Mouse (Mus musculus): Measurements from ENCODE around the gene Idh1. TPM values are rescaled to one million over a fixed set of nuclear protein-coding genes. Genes with fewer than 3 reads are reported as not detected.

The Idh1 gene
- total RNA-seq, 1 experiment: 51.1 TPM

DNA sequence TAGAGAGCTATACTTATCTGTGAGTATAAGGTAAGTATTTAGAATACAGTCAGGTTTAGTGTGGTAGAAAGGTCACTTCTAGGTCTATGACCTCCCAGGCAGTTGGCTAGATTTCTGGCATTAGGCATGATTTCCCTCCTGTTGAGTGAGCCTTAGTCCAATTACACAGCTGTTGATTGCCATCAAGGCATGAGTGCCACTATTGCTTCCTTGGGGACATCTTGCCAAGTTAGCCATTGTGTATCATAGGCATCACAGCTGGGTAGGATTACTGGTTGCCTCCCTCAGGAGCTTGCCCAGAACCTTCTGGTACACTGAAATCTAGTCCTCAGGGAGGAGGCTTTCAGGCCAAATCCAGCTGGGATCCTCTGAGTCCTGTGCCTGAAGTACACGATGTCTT is 53.5 kb downstream of the Idh1 start:
- Histone ChIP-seq H3K4me1 (ENCODE audit: control insufficient read depth in 2 of 2, insufficient read depth in 2 of 2, low read length in 2 of 2, poor library complexity in 1 of 2) (no peaks in the 10 kb centered on the region), H3K9ac (ENCODE audit: insufficient read depth, low read depth, low read length, poor library complexity, severe bottlenecking) (no peak overlapping the region), H3K9me3 (ENCODE audit: control insufficient read depth, insufficient read depth, low read depth, low read length) (no peaks in the 10 kb centered on the region), H3K36me3 (ENCODE audit: control insufficient read depth, insufficient read depth, low read length, poor library complexity, severe bottlenecking) (no peaks in the 10 kb centered on the region), H3K4me3 (ENCODE audit: insufficient read depth in 1 of 2, low read depth in 1 of 2, low read length in 2 of 2, poor library complexity in 1 of 2, severe bottlenecking in 1 of 2) (no peak overlapping the region), H3K27ac (ENCODE audit: insufficient read depth, low read depth, low read length, poor library complexity, severe bottlenecking) (no peak overlapping the region)
- DNase-seq (ENCODE audit: low read depth, low spot score): no peak
- in situ Hi-C loops (cut with MboI; ENCODE audit: low sequenced_read_pairs in 2 of 2, unreplicated experiment in 2 of 2): no loop called here
- TF ChIP-seq CHD2 (IDR thresholded peaks at IDR 0.05; ENCODE audit: low read depth, low read length) (no peak), HCFC1 (IDR thresholded peaks at IDR 0.05; ENCODE audit: borderline replicate concordance, insufficient read depth, low read length) (no peak), MAFK (IDR thresholded peaks at IDR 0.05; ENCODE audit: insufficient read depth, low read depth, low read length) (no peak), ZC3H11A (IDR thresholded peaks at IDR 0.05; ENCODE audit: borderline replicate concordance, low read depth, low read length) (no peak), ZNF384 (IDR thresholded peaks at IDR 0.05; ENCODE audit: low read depth, low read length) (no peak)

DNA sequence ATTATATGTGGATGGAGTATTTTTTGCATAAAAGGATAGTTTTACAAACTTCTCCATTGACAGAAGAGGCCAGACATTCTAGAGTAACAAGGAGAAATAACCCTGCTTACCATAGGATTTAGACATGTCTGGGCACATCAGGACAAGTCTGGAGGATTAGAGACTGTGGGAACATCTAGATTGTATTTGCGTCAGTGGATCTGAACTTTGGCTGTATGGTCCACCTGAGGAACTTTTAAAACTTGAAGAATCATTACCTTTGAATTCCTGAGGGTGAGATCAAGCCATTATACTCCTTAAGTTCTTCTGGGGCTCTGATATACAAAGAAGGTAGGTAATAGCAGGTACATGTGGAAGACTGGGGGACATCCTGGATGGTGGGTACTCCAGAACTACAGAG is 54.6 kb downstream of the Idh1 start:
- DNase-seq (ENCODE audit: low read depth, low spot score): no peak
- TF ChIP-seq ZNF384 (IDR thresholded peaks at IDR 0.05; ENCODE audit: low read depth, low read length) (no peak), ZC3H11A (IDR thresholded peaks at IDR 0.05; ENCODE audit: borderline replicate concordance, low read depth, low read length) (no peak), MAFK (IDR thresholded peaks at IDR 0.05; ENCODE audit: insufficient read depth, low read depth, low read length) (no peak), CHD2 (IDR thresholded peaks at IDR 0.05; ENCODE audit: low read depth, low read length) (no peak), HCFC1 (IDR thresholded peaks at IDR 0.05; ENCODE audit: borderline replicate concordance, insufficient read depth, low read length) (no peak)
- H3K9ac ChIP-seq (ENCODE audit: insufficient read depth, low read depth, low read length, poor library complexity, severe bottlenecking): no peak overlapping the region
- H3K9me3 ChIP-seq (ENCODE audit: control insufficient read depth, insufficient read depth, low read depth, low read length): no peaks in the 10 kb centered on the region
- H3K27ac ChIP-seq (ENCODE audit: insufficient read depth, low read depth, low read length, poor library complexity, severe bottlenecking): no peak overlapping the region
- in situ Hi-C loops (cut with MboI; ENCODE audit: low sequenced_read_pairs in 2 of 2, unreplicated experiment in 2 of 2): no loop called here
- H3K4me3 ChIP-seq (ENCODE audit: insufficient read depth in 1 of 2, low read depth in 1 of 2, low read length in 2 of 2, poor library complexity in 1 of 2, severe bottlenecking in 1 of 2): no peak overlapping the region
- no peaks in the 10 kb centered on the region for H3K36me3 ChIP-seq (ENCODE audit: control insufficient read depth, insufficient read depth, low read length, poor library complexity, severe bottlenecking)
- H3K4me1 ChIP-seq (ENCODE audit: control insufficient read depth in 2 of 2, insufficient read depth in 2 of 2, low read length in 2 of 2, poor library complexity in 1 of 2): no peaks in the 10 kb centered on the region

DNA sequence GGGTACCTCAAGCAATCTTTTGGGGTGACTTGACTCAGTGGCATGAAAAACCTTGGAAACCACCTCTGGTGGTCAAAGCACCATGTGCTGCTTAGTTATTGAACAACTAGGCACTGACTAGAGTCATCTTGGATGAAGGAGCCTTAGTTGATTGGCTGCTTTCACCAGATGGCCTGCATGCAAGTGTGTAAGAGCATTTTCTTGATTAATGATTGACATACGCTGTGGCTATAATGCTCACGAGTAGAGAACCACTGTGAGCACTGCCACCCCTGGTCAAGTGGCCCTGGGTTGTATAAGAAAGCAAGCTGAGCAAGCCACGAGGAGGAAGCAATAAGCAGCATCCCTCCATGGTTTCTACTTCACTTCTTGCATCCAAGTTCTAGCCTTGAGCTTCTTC is 56.1 kb downstream of the Idh1 start:
- no peaks in the 10 kb centered on the region for H3K36me3 ChIP-seq (ENCODE audit: control insufficient read depth, insufficient read depth, low read length, poor library complexity, severe bottlenecking)
- no peak for DNase-seq (ENCODE audit: low read depth, low spot score)
- no peaks in the 10 kb centered on the region for H3K4me1 ChIP-seq (ENCODE audit: control insufficient read depth in 2 of 2, insufficient read depth in 2 of 2, low read length in 2 of 2, poor library complexity in 1 of 2)
- in situ Hi-C loops (cut with MboI; ENCODE audit: low sequenced_read_pairs in 2 of 2, unreplicated experiment in 2 of 2): no loop called here
- H3K9ac ChIP-seq (ENCODE audit: insufficient read depth, low read depth, low read length, poor library complexity, severe bottlenecking): no peak overlapping the region
- TF ChIP-seq CHD2 (IDR thresholded peaks at IDR 0.05; ENCODE audit: low read depth, low read length): no peak
- no peak for TF ChIP-seq HCFC1 (IDR thresholded peaks at IDR 0.05; ENCODE audit: borderline replicate concordance, insufficient read depth, low read length)
- no peaks in the 10 kb centered on the region for H3K9me3 ChIP-seq (ENCODE audit: control insufficient read depth, insufficient read depth, low read depth, low read length)
- H3K4me3 ChIP-seq (ENCODE audit: insufficient read depth in 1 of 2, low read depth in 1 of 2, low read length in 2 of 2, poor library complexity in 1 of 2, severe bottlenecking in 1 of 2): no peak overlapping the region
- H3K27ac ChIP-seq (ENCODE audit: insufficient read depth, low read depth, low read length, poor library complexity, severe bottlenecking): no peak overlapping the region

DNA sequence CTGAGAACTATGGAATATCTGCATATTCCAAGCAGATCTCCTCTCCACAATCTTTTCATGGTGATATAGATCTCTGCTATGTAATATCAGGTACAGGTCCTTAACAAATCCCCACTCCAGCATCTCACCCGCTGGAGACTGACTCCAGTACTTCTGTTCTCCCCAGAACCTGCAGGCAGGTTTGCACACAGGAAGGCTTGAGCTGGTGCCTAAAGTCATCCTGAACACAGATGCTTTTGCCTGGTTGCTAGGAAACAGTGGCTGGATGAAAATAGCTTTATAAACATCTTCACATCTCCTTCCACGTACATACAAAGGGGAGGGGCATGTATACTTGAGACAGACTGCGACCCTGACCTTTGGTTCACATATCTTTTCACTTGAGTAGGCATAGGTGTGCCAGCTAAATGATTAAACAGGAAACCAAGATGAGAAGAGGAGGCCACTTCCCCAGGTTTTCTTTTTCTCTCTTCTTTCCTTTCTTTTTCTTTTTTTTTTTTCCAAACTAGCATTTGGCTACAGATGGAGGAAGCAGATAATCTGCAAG is 56.6 kb downstream of the Idh1 start:
- H3K9me3 ChIP-seq (ENCODE audit: control insufficient read depth, insufficient read depth, low read depth, low read length): no peaks in the 10 kb centered on the region
- TF ChIP-seq CHD2 (IDR thresholded peaks at IDR 0.05; ENCODE audit: low read depth, low read length): no peak
- H3K36me3 ChIP-seq (ENCODE audit: control insufficient read depth, insufficient read depth, low read length, poor library complexity, severe bottlenecking): no peaks in the 10 kb centered on the region
- H3K27ac ChIP-seq (ENCODE audit: insufficient read depth, low read depth, low read length, poor library complexity, severe bottlenecking): no peak overlapping the region
- no peaks in the 10 kb centered on the region for H3K4me1 ChIP-seq (ENCODE audit: control insufficient read depth in 2 of 2, insufficient read depth in 2 of 2, low read length in 2 of 2, poor library complexity in 1 of 2)
- no peak overlapping the region for H3K4me3 ChIP-seq (ENCODE audit: insufficient read depth in 1 of 2, low read depth in 1 of 2, low read length in 2 of 2, poor library complexity in 1 of 2, severe bottlenecking in 1 of 2)
- H3K9ac ChIP-seq (ENCODE audit: insufficient read depth, low read depth, low read length, poor library complexity, severe bottlenecking): no peak overlapping the region
- in situ Hi-C loops (cut with MboI; ENCODE audit: low sequenced_read_pairs in 2 of 2, unreplicated experiment in 2 of 2): no loop called here
- DNase-seq (ENCODE audit: low read depth, low spot score): no peak

DNA sequence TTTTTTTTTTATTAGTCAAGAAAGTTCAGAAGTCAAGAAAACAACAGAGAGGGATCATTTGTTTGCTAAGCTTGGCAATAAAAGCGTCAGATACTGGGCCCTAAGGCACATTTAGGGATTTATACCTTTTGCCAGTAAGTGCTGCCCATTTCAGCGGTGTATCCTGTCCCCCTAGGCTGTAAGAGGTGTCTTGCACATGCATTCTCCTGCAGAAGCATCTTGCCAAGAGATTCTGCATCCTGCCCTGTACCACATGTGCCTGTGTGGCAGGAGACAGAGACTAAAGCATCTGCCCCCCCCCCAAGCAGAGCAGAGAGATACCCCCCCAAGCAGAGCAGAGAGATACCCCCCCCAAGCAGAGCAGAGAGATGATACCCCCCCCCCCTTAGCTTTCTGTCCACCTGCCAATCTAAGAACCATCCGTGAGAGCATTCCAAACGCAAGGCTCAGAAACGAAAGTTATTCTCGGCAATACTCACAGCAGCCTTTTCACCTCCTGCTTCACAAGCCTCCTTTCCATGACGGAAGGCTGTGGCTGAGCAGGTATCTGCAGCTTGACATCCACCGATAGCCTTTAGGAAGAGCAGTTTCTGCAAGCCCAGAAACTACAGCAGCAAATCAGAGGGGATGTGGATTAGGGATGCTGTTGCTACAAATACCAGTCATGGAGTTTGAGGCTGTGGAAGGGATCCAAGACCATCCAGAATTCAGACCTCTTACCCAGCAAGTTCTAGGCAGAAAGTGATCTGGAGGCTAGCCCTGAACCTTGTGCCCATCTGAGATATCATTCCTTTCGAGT is 63.5 kb downstream of the Idh1 start, which contains the start of gene D630023F18Rik:
Gene D630023F18Rik (minus strand): TSS at position 641 of the 799 bp plus-strand sequence.
- no peaks in the 10 kb centered on the region for H3K36me3 ChIP-seq (ENCODE audit: control insufficient read depth, insufficient read depth, low read length, poor library complexity, severe bottlenecking)
- no peak within 1 kb of the TSS for H3K9ac ChIP-seq (ENCODE audit: insufficient read depth, low read depth, low read length, poor library complexity, severe bottlenecking)
- H3K9me3 ChIP-seq (ENCODE audit: control insufficient read depth, insufficient read depth, low read depth, low read length): no peaks in the 10 kb centered on the region
- no peak within 1 kb of the TSS for H3K4me3 ChIP-seq (ENCODE audit: insufficient read depth in 1 of 2, low read depth in 1 of 2, low read length in 2 of 2, poor library complexity in 1 of 2, severe bottlenecking in 1 of 2)
- in situ Hi-C loops (cut with MboI; ENCODE audit: low sequenced_read_pairs in 2 of 2, unreplicated experiment in 2 of 2): no loop called here
- DNase-seq (ENCODE audit: low read depth, low spot score): no peak
- H3K4me1 ChIP-seq (ENCODE audit: control insufficient read depth in 2 of 2, insufficient read depth in 2 of 2, low read length in 2 of 2, poor library complexity in 1 of 2): no peaks in the 10 kb centered on the region
- H3K27ac ChIP-seq (ENCODE audit: insufficient read depth, low read depth, low read length, poor library complexity, severe bottlenecking): no peak within 1 kb of the TSS
- no peak for TF ChIP-seq ZC3H11A (IDR thresholded peaks at IDR 0.05; ENCODE audit: borderline replicate concordance, low read depth, low read length)
- no peak for TF ChIP-seq ZNF384 (IDR thresholded peaks at IDR 0.05; ENCODE audit: low read depth, low read length)
- no peak for TF ChIP-seq CHD2 (IDR thresholded peaks at IDR 0.05; ENCODE audit: low read depth, low read length)
- TF ChIP-seq HCFC1 (IDR thresholded peaks at IDR 0.05; ENCODE audit: borderline replicate concordance, insufficient read depth, low read length): no peak
- no peak for TF ChIP-seq MAFK (IDR thresholded peaks at IDR 0.05; ENCODE audit: insufficient read depth, low read depth, low read length)

All from ES-E14 (cell line).